Comparison of ENCODE assay signal across 25 mouse cellular contexts in the genomic region with DNA sequence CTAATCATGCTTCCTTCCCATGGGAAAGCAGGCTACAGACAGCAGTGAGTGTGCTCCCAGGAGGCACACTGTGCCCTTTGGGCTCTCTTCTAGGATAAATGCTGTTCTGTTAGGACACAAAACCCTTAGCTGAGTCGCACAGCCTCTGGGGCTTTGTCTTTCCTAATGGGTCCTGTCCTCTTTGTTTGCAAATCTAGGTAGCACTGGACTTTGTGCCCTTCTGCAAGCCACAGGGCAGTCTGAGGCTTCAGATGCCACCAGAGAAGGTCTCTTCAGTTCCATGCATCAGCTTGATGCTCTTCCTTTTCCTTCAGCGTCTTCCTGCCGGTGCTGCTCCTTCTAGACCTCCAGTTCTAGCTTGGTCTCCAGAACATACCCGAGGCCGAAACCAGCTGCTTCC. TPM values are rescaled to one million over a fixed set of nuclear protein-coding genes. Genes with fewer than 3 reads are reported as not detected.
A peak's percentile ranks its signal among the peaks of the same experiment; 100 is the strongest.
DNase-seq lines count a peak whose midpoint lies in the region; ATAC-seq lines count a peak whose summit lies in the region.
"Had no signal": no experiment of that assay in that cellular context is flagged by ENCODE, and none has a peak within 500 bp of the region (broad histone marks: within the 10 kb centered on the region; RNA-seq: fewer than 3 reads in every experiment).

No protein-coding gene starts in this region.

- intact Hi-C loops in left cerebral cortex, postnatal 36 days (cut with DNase I) = no loop called here

- H3K27me3 ChIP-seq in heart, embryonic 13.5 days (replicated peaks) = no peaks in the 10 kb centered on the region
- no peaks in the 10 kb centered on the region for H3K27me3 ChIP-seq in heart, embryonic 12.5 days (replicated peaks)
- no peaks in the 10 kb centered on the region for H3K27me3 ChIP-seq in liver, embryonic 11.5 days (replicated peaks; ENCODE audit: control insufficient read depth, insufficient read depth, low read length)
- no peaks in the 10 kb centered on the region for H3K27me3 ChIP-seq in liver, embryonic 12.5 days (replicated peaks)
- H3K27me3 ChIP-seq in intestine, embryonic 16.5 days (replicated peaks; ENCODE audit: control insufficient read depth, insufficient read depth, low read length) = no peaks in the 10 kb centered on the region
- H3K27me3 ChIP-seq in liver, embryonic 15.5 days = no peaks in the 10 kb centered on the region
- H3K27me3 ChIP-seq: embryonic facial prominence, embryonic 12.5 days; embryonic facial prominence, embryonic 15.5 days; heart, embryonic 15.5 days; hindbrain, embryonic 12.5 days; hindbrain, embryonic 15.5 days had no signal

- 75% methylated on average over 5 of the region's 5 CpGs for WGBS in heart, embryonic 13.5 days
- 81% methylated on average over 5 of the region's 5 CpGs for WGBS in heart, embryonic 12.5 days
- WGBS in liver, embryonic 11.5 days = 71% methylated on average over 5 of the region's 5 CpGs
- 62% methylated on average over 5 of the region's 5 CpGs for WGBS in liver, embryonic 12.5 days (ENCODE audit: insufficient replicate concordance)
- WGBS in intestine, embryonic 16.5 days = 77% methylated on average over 5 of the region's 5 CpGs
- WGBS in liver, embryonic 15.5 days (ENCODE audit: insufficient replicate concordance) = 51% methylated on average over 5 of the region's 5 CpGs

- H3K4me1 ChIP-seq in heart, embryonic 13.5 days = peaks cover 43% of the 10 kb centered on the region
- peaks cover 42% of the 10 kb centered on the region for H3K4me1 ChIP-seq in heart, embryonic 12.5 days (replicated peaks)
- H3K4me1 ChIP-seq in liver, embryonic 11.5 days (replicated peaks; ENCODE audit: control insufficient read depth, insufficient read depth, low read length) = peaks cover 12% of the 10 kb centered on the region
- peaks cover 48% of the 10 kb centered on the region for H3K4me1 ChIP-seq in liver, embryonic 12.5 days
- H3K4me1 ChIP-seq in intestine, embryonic 16.5 days (ENCODE audit: control insufficient read depth, insufficient read depth, low read length) = peaks cover 18% of the 10 kb centered on the region
- H3K4me1 ChIP-seq in liver, embryonic 15.5 days (replicated peaks) = peaks cover 36% of the 10 kb centered on the region

- no peaks in the 10 kb centered on the region for H3K9me3 ChIP-seq in heart, embryonic 13.5 days
- H3K9me3 ChIP-seq in heart, embryonic 12.5 days (replicated peaks) = no peaks in the 10 kb centered on the region
- H3K9me3 ChIP-seq in liver, embryonic 11.5 days (ENCODE audit: control insufficient read depth, low read length) = no peaks in the 10 kb centered on the region
- no peaks in the 10 kb centered on the region for H3K9me3 ChIP-seq in liver, embryonic 12.5 days (replicated peaks)
- H3K9me3 ChIP-seq in intestine, embryonic 16.5 days (ENCODE audit: control insufficient read depth, low read length) = no peaks in the 10 kb centered on the region
- no peaks in the 10 kb centered on the region for H3K9me3 ChIP-seq in liver, embryonic 15.5 days (replicated peaks)
- H3K9me3 ChIP-seq: embryonic facial prominence, embryonic 12.5 days; embryonic facial prominence, embryonic 15.5 days; heart, embryonic 15.5 days; hindbrain, embryonic 12.5 days; hindbrain, embryonic 15.5 days had no signal

- no peak overlapping the region for H3K4me3 ChIP-seq in heart, embryonic 13.5 days
- H3K4me3 ChIP-seq in heart, embryonic 12.5 days = no peak overlapping the region
- no peak overlapping the region for H3K4me3 ChIP-seq in liver, embryonic 11.5 days (ENCODE audit: low read depth, low read length)
- H3K4me3 ChIP-seq in liver, embryonic 12.5 days = no peak overlapping the region
- no peak overlapping the region for H3K4me3 ChIP-seq in intestine, embryonic 16.5 days (ENCODE audit: low read length)
- no peak overlapping the region for H3K4me3 ChIP-seq in liver, embryonic 15.5 days (replicated peaks)
- H3K4me3 ChIP-seq: embryonic facial prominence, embryonic 12.5 days; embryonic facial prominence, embryonic 15.5 days; heart, embryonic 15.5 days; hindbrain, embryonic 12.5 days; hindbrain, embryonic 15.5 days had no signal

- H3K4me2 ChIP-seq in heart, embryonic 13.5 days = no peak overlapping the region
- no peak overlapping the region for H3K4me2 ChIP-seq in heart, embryonic 12.5 days
- peak overlapping the region; percentile 22; the same call in 1 of the 2 replicates for H3K4me2 ChIP-seq in liver, embryonic 11.5 days
- no peak overlapping the region for H3K4me2 ChIP-seq in liver, embryonic 12.5 days
- H3K4me2 ChIP-seq in intestine, embryonic 16.5 days (ENCODE audit: low read depth, low read length) = no peak overlapping the region
- no peak overlapping the region; the same call in 1 of the 2 replicates for H3K4me2 ChIP-seq in liver, embryonic 15.5 days
- H3K4me2 ChIP-seq: embryonic facial prominence, embryonic 12.5 days; embryonic facial prominence, embryonic 15.5 days; heart, embryonic 15.5 days; hindbrain, embryonic 12.5 days; hindbrain, embryonic 15.5 days had no signal

- no peak overlapping the region for H3K9ac ChIP-seq in heart, embryonic 13.5 days
- H3K9ac ChIP-seq in heart, embryonic 12.5 days = no peak overlapping the region
- H3K9ac ChIP-seq in liver, embryonic 11.5 days (ENCODE audit: low read depth, low read length) = no peak overlapping the region; the same call in 1 of the 2 replicates
- H3K9ac ChIP-seq in liver, embryonic 12.5 days = no peak overlapping the region
- H3K9ac ChIP-seq in intestine, embryonic 16.5 days (ENCODE audit: low read depth, low read length) = 0 out of 2 replicates have a peak overlapping the region, but pooled peaks have one; percentile 31
- H3K9ac ChIP-seq in liver, embryonic 15.5 days = no peak overlapping the region
- H3K9ac ChIP-seq: embryonic facial prominence, embryonic 12.5 days; embryonic facial prominence, embryonic 15.5 days; heart, embryonic 15.5 days; hindbrain, embryonic 12.5 days; hindbrain, embryonic 15.5 days had no signal

- no peak for ATAC-seq in heart, embryonic 13.5 days (ENCODE audit: extremely low read depth, insufficient number of reproducible peaks, low FRiP score, low TSS enrichment)
- ATAC-seq in heart, embryonic 12.5 days (ENCODE audit: insufficient number of reproducible peaks, low FRiP score) = no peak
- ATAC-seq in liver, embryonic 11.5 days (replicated peaks; ENCODE audit: low FRiP score) = no peak
- no peak for ATAC-seq in liver, embryonic 12.5 days
- 0 out of 2 replicates have a peak, but pooled peaks have one; percentile 13 for ATAC-seq in intestine, embryonic 16.5 days
- ATAC-seq in liver, embryonic 15.5 days (ENCODE audit: insufficient read depth) = no peak
- ATAC-seq: CD4-positive, CD25-positive, alpha-beta regulatory T cell, adult 4 months; forebrain, embryonic 16.5 days had no signal

- H3K36me3 ChIP-seq in heart, embryonic 13.5 days = no peaks in the 10 kb centered on the region
- H3K36me3 ChIP-seq in heart, embryonic 12.5 days = no peaks in the 10 kb centered on the region
- no peaks in the 10 kb centered on the region for H3K36me3 ChIP-seq in liver, embryonic 11.5 days (ENCODE audit: control insufficient read depth, insufficient read depth, low read length)
- H3K36me3 ChIP-seq in liver, embryonic 12.5 days = no peaks in the 10 kb centered on the region
- H3K36me3 ChIP-seq in intestine, embryonic 16.5 days (ENCODE audit: control insufficient read depth, insufficient read depth, low read length) = no peaks in the 10 kb centered on the region
- H3K36me3 ChIP-seq in liver, embryonic 15.5 days (replicated peaks) = no peaks in the 10 kb centered on the region
- H3K36me3 ChIP-seq: embryonic facial prominence, embryonic 12.5 days; embryonic facial prominence, embryonic 15.5 days; heart, embryonic 15.5 days; hindbrain, embryonic 15.5 days had no signal

- peak overlapping the region; percentile 42; the same call in 1 of the 2 replicates for H3K27ac ChIP-seq in heart, embryonic 13.5 days (replicated peaks)
- no peak overlapping the region for H3K27ac ChIP-seq in heart, embryonic 12.5 days (ENCODE audit: poor library complexity, severe bottlenecking)
- H3K27ac ChIP-seq in liver, embryonic 11.5 days (ENCODE audit: low read depth, low read length) = peak overlapping the region; percentile 9; the same call in 1 of the 2 replicates
- no peak overlapping the region for H3K27ac ChIP-seq in liver, embryonic 12.5 days
- H3K27ac ChIP-seq in intestine, embryonic 16.5 days (ENCODE audit: low read length) = no peak overlapping the region
- H3K27ac ChIP-seq in liver, embryonic 15.5 days (replicated peaks) = 0 out of 2 replicates have a peak overlapping the region, but pooled peaks have one; percentile 35
- H3K27ac ChIP-seq: embryonic facial prominence, embryonic 12.5 days; embryonic facial prominence, embryonic 15.5 days; heart, embryonic 15.5 days; hindbrain, embryonic 12.5 days; hindbrain, embryonic 15.5 days had no signal

- DNase-seq in liver, embryonic 11.5 days (ENCODE audit: low spot score) = no peak
- no peak for DNase-seq in left cerebral cortex, postnatal 36 days (ENCODE audit: low spot score in 2 of 2)
- DNase-seq in layer of hippocampus, postnatal 36 days = no peak
- DNase-seq: adrenal gland, adult 2 months; adrenal gland, postnatal 14 days; cerebellum, adult 11 months; cerebellum, adult 2 months; cerebellum, adult 9-11 months; cerebellum, postnatal 25 days; gastrocnemius, postnatal 10 days; gastrocnemius, postnatal 36 days; heart, postnatal 14 days; heart, postnatal 4 days had no signal

RNA-seq across cellular contexts. Expression of a gene that starts 42.5 kb away (rescaled TPM):
- 25.2 and 27.9 TPM in 2 replicates for polyA plus RNA-seq in heart, embryonic 13.5 days (2015; fragmentation: Nextera tagmentation; extraction: Ambion mirVana)
- 41.2 and 41.8 TPM in 2 replicates for polyA plus RNA-seq in heart, embryonic 12.5 days (2016; fragmentation: Nextera tagmentation; extraction: Ambion mirVana)
- 26.7 and 28.9 TPM in 2 replicates for polyA plus RNA-seq in liver, embryonic 11.5 days (2014; fragmentation: Nextera tagmentation; extraction: Ambion mirVana)
- 12.9 and 13.4 TPM in 2 replicates for polyA plus RNA-seq in liver, embryonic 12.5 days (2016; fragmentation: Nextera tagmentation; extraction: Ambion mirVana)
- 25.1 and 26.2 TPM in 2 replicates for polyA plus RNA-seq in intestine, embryonic 16.5 days (2015; fragmentation: Nextera tagmentation; extraction: Ambion mirVana)
- 5.9 and 7.5 TPM in 2 replicates for polyA plus RNA-seq in liver, embryonic 15.5 days (2015; fragmentation: Nextera tagmentation; extraction: Ambion mirVana)
- 10 to 100 TPM; 37.8 to 52.2 TPM for total RNA-seq in left cerebral cortex, postnatal 36 days (2021)
- total RNA-seq in layer of hippocampus, postnatal 36 days (2021) = 10 to 100 TPM; 44.8 to 46.3 TPM

Comparison
In these comparisons a context has a peak if more than half of its experiments do, and no peak if none do; other contexts are left out.
1. H3K27ac ChIP-seq: peak in heart, embryonic 13.5 days (single experiment), liver, embryonic 11.5 days (single experiment) and liver, embryonic 15.5 days (single experiment); none in heart, embryonic 12.5 days (single experiment), liver, embryonic 12.5 days (single experiment) and intestine, embryonic 16.5 days (single experiment).